Comparison of ENCODE assay signal across 12 mouse cellular contexts in genomic region chr13:23306707-23307068, GRCm38 (mm10). TPM values are rescaled to one million over a fixed set of nuclear protein-coding genes. Genes with fewer than 3 reads are reported as not detected.
A peak's percentile ranks its signal among the peaks of the same experiment; 100 is the strongest.
DNase-seq lines count a peak whose midpoint lies in the region; ATAC-seq lines count a peak whose summit lies in the region.
"Had no signal": no experiment of that assay in that cellular context is flagged by ENCODE, and none has a peak within 500 bp of the region (broad histone marks: within the 10 kb centered on the region; RNA-seq: fewer than 3 reads in every experiment).

No protein-coding gene starts in this region.

- peaks cover 40% of the 10 kb centered on the region for H3K27me3 ChIP-seq in lung, embryonic 15.5 days
- peaks cover 52% of the 10 kb centered on the region for H3K27me3 ChIP-seq in forebrain, embryonic 12.5 days
- peaks cover 10% of the 10 kb centered on the region for H3K27me3 ChIP-seq in limb, embryonic 11.5 days (ENCODE audit: control insufficient read depth, insufficient read depth, low read length)
- peaks cover 64% of the 10 kb centered on the region for H3K27me3 ChIP-seq in neural tube, embryonic 13.5 days

- WGBS in lung, embryonic 15.5 days: 14% methylated on average over 10 of the region's 10 CpGs
- WGBS in forebrain, embryonic 12.5 days: 8% methylated on average over 10 of the region's 10 CpGs
- WGBS in limb, embryonic 11.5 days: 8% methylated on average over 10 of the region's 10 CpGs
- WGBS in neural tube, embryonic 13.5 days: 10% methylated on average over 10 of the region's 10 CpGs

- no peak overlapping the region for H3K9ac ChIP-seq in lung, embryonic 15.5 days
- peak overlapping the region; percentile 9; the same call in 1 of the 2 replicates for H3K9ac ChIP-seq in forebrain, embryonic 12.5 days
- H3K9ac ChIP-seq in limb, embryonic 11.5 days (ENCODE audit: low read length): 0 out of 2 replicates have a peak overlapping the region, but pooled peaks have one; percentile 27
- H3K9ac ChIP-seq in neural tube, embryonic 13.5 days: no peak overlapping the region

- H3K4me2 ChIP-seq in lung, embryonic 15.5 days: peak overlapping the region; percentile 49
- peak overlapping the region; percentile 47 for H3K4me2 ChIP-seq in forebrain, embryonic 12.5 days
- H3K4me2 ChIP-seq in limb, embryonic 11.5 days (ENCODE audit: low read depth, severe bottlenecking): peak overlapping the region; percentile 40
- H3K4me2 ChIP-seq in neural tube, embryonic 13.5 days: peak overlapping the region; percentile 40

- no peaks in the 10 kb centered on the region for H3K36me3 ChIP-seq in lung, embryonic 15.5 days
- H3K36me3 ChIP-seq in forebrain, embryonic 12.5 days (replicated peaks): no peaks in the 10 kb centered on the region
- H3K36me3 ChIP-seq in limb, embryonic 11.5 days (ENCODE audit: control insufficient read depth, insufficient read depth, low read length): no peaks in the 10 kb centered on the region
- H3K36me3 ChIP-seq in neural tube, embryonic 13.5 days: no peaks in the 10 kb centered on the region

- H3K9me3 ChIP-seq in lung, embryonic 15.5 days: no peaks in the 10 kb centered on the region
- H3K9me3 ChIP-seq in forebrain, embryonic 12.5 days: no peaks in the 10 kb centered on the region
- no peaks in the 10 kb centered on the region for H3K9me3 ChIP-seq in limb, embryonic 11.5 days (ENCODE audit: control insufficient read depth, low read length)
- no peaks in the 10 kb centered on the region for H3K9me3 ChIP-seq in neural tube, embryonic 13.5 days

- no peak for DNase-seq in lung, postnatal 10 days
- DNase-seq in limb, embryonic 11.5 days (ENCODE audit: low spot score): no peak
- DNase-seq in retina, embryonic 14.5 days (ENCODE audit: low spot score): no peak
- no peak for DNase-seq in left cerebral cortex, postnatal 14 days (ENCODE audit: low spot score in 2 of 2)
- DNase-seq in retina, postnatal 1 day: no peak
- DNase-seq: cerebellum, postnatal 36 days; heart, postnatal 36 days had no signal

- H3K4me3 ChIP-seq in lung, embryonic 15.5 days: peak overlapping the region; percentile 30
- H3K4me3 ChIP-seq in forebrain, embryonic 12.5 days (replicated peaks): peak overlapping the region; percentile 32
- peak overlapping the region; percentile 29 for H3K4me3 ChIP-seq in limb, embryonic 11.5 days (ENCODE audit: low read depth, low read length)
- peak overlapping the region; percentile 24 for H3K4me3 ChIP-seq in neural tube, embryonic 13.5 days

- H3K27ac ChIP-seq in lung, embryonic 15.5 days: no peak overlapping the region
- H3K27ac ChIP-seq in forebrain, embryonic 12.5 days: no peak overlapping the region
- no peak overlapping the region for H3K27ac ChIP-seq in limb, embryonic 11.5 days (replicated peaks; ENCODE audit: low read depth, low read length)
- no peak overlapping the region for H3K27ac ChIP-seq in neural tube, embryonic 13.5 days (replicated peaks)
- H3K27ac ChIP-seq: macrophage had no signal

- 0 out of 2 replicates have a peak, but pooled peaks have one; percentile 23 for ATAC-seq in lung, embryonic 15.5 days (ENCODE audit: borderline replicate concordance, extremely low read depth, low FRiP score, low TSS enrichment)
- no peak for ATAC-seq in forebrain, embryonic 12.5 days (ENCODE audit: low FRiP score)
- 0 out of 2 replicates have a peak, but pooled peaks have one; percentile 45 for ATAC-seq in limb, embryonic 11.5 days (ENCODE audit: insufficient number of reproducible peaks, low FRiP score, low TSS enrichment, low read depth)
- ATAC-seq in neural tube, embryonic 13.5 days (ENCODE audit: low read depth): no peak

- intact Hi-C loops in left cerebral cortex, postnatal 14 days (cut with DNase I): loop anchor here (5.0 kb wide), 1 partner anchor 211 kb away; no protein-coding TSS in a partner anchor

- peaks cover 10% of the 10 kb centered on the region for H3K4me1 ChIP-seq in lung, embryonic 15.5 days
- H3K4me1 ChIP-seq in forebrain, embryonic 12.5 days: peaks cover 9% of the 10 kb centered on the region
- H3K4me1 ChIP-seq in limb, embryonic 11.5 days (ENCODE audit: control insufficient read depth, insufficient read depth, low read length): no peaks in the 10 kb centered on the region
- peaks cover 20% of the 10 kb centered on the region for H3K4me1 ChIP-seq in neural tube, embryonic 13.5 days (replicated peaks)

RNA-seq across cellular contexts. Expression of gene Vmn1r223, which starts 59.8 kb away (rescaled TPM):
- not detected in 2 replicates for polyA plus RNA-seq in lung, embryonic 15.5 days (2015; fragmentation: Nextera tagmentation; extraction: Ambion mirVana)
- polyA plus RNA-seq in forebrain, embryonic 12.5 days (2016; fragmentation: Nextera tagmentation; extraction: Ambion mirVana): not detected in 2 replicates
- 0.04 TPM in 1 of 2 replicates, not detected in the other for polyA plus RNA-seq in limb, embryonic 11.5 days (2014; fragmentation: Nextera tagmentation; extraction: Ambion mirVana)
- not detected in 2 replicates for polyA plus RNA-seq in neural tube, embryonic 13.5 days (2015; fragmentation: Nextera tagmentation; extraction: Ambion mirVana)
- total RNA-seq in left cerebral cortex, postnatal 14 days (2021): not detected
- total RNA-seq: heart, postnatal 36 days had no signal
- polyA plus RNA-seq: macrophage; spleen, adult 2 months had no signal

Comparison
In these comparisons a context has a peak if more than half of its experiments do, and no peak if none do; other contexts are left out.
1. ATAC-seq: peak in lung, embryonic 15.5 days (single experiment) and limb, embryonic 11.5 days (single experiment); none in forebrain, embryonic 12.5 days (single experiment) and neural tube, embryonic 13.5 days (single experiment).
2. H3K9ac ChIP-seq: peak in forebrain, embryonic 12.5 days (single experiment) and limb, embryonic 11.5 days (single experiment); none in lung, embryonic 15.5 days (single experiment) and neural tube, embryonic 13.5 days (single experiment).
3. Peak in every context shown above with its lines, with median percentiles within 50 percentile points of each other: H3K4me2 ChIP-seq and H3K4me3 ChIP-seq.